Mouse (Mus musculus): Measurements from ENCODE around the gene B2m.

The B2m gene

GRCm38 (mm10) chr2:122186751-122187150 is 39.3 kb downstream of the B2m start:
- DNase-seq (ENCODE audit: low read depth in 2 of 2, low spot score in 2 of 2) = no peak

DNA sequence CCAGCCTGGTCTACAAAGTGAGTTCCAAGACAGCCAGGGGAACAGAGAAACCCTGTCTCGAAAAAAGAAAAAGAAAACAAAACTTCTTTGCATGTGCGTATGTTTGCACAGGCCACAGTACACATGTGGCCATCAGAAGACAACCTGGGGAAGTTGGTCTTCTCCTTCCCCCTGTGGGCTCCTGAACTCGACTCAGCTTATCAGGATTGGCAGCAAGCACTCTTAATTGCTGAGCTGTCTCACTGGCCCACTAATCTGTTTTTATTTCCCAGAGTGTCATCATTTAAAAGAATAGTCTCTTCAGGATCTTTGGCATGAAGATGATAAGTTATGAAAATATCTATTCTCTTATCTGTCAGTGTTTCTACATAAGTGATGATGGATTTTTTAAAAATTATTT is 44.4 kb downstream of the B2m start:
- DNase-seq (ENCODE audit: low read depth in 2 of 2, low spot score in 2 of 2) = no peak

- no peak for DNase-seq (ENCODE audit: low read depth in 2 of 2, low spot score in 2 of 2)
These were observed 47.0 kb downstream of the B2m start for GRCm38 (mm10) chr2:122194509-122194929.

DNA sequence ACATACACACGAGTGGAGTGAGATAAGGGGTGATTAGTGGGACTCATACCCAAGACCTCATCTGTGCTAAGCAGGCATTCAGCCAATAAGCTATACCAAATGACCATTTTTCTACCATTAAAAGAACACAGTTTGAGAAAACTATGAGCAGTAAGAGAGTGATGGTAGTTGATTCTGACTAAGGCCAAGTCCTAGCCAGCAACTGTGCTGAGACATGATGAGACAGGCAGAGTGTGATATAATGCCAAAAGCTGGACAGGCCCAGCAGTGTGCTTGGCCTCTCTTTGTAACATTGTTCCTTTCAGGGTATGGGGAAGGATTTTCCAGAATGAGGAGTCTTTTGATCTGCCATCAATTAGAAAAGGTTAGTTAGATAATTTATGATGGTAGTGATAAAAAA is 54.0 kb downstream of the B2m start:
- DNase-seq (ENCODE audit: low read depth in 2 of 2, low spot score in 2 of 2) = no peak

Measured in CD8-positive naive resting alpha-beta T cell, adult 2 months (primary cell).